Mouse (Mus musculus) hindbrain, embryonic 10.5 days (tissue): Measurements from ENCODE around the gene Ccne1. TPM values are rescaled to one million over a fixed set of nuclear protein-coding genes. Genes with fewer than 3 reads are reported as not detected.
"Not testable (repeated sequence)": the region's sequence is repeated elsewhere in the genome, so short reads cannot be mapped to it uniquely, and the experiment has no call there.

Experiments used
- DNase-seq: peaks from one replicate; pipeline ENCODE4 v3.0.0-alpha.2; 2017; ENCODE audit warnings: low spot score
- H3K27ac ChIP-seq: fragments of 300-500 bp; sonication (generic); 2 replicates; pipeline ENCODE4 v1.5.1; 2016; ENCODE audit warnings: mild to moderate bottlenecking, moderate library complexity
- H3K27me3 ChIP-seq: fragments of 300-500 bp; sonication (generic); 2 replicates; pipeline ENCODE4 v1.6.1; 2016; ENCODE audit warnings: mild to moderate bottlenecking; ENCODE audit not compliant: poor library complexity, insufficient read depth, severe bottlenecking
- H3K36me3 ChIP-seq: fragments of 300-500 bp; sonication (generic); 2 replicates; pipeline ENCODE4 v1.6.1; 2016; ENCODE audit warnings: mild to moderate bottlenecking, moderate library complexity
- H3K4me1 ChIP-seq: fragments of 300-500 bp; sonication (generic); replicated peaks from 2 replicates; pipeline ENCODE4 v1.6.1; 2016; ENCODE audit warnings: mild to moderate bottlenecking
- H3K4me3 ChIP-seq: fragments of 300-500 bp; sonication (generic); 2 replicates; pipeline ENCODE4 v1.5.1; 2016; ENCODE audit warnings: mild to moderate bottlenecking, moderate library complexity
- H3K9me3 ChIP-seq: fragments of 300-500 bp; sonication (generic); 2 replicates; pipeline ENCODE4 v1.6.1; 2016; ENCODE audit warnings: mild to moderate bottlenecking, moderate library complexity
- whole genome bisulfite sequencing: fragments of 180-500 bp; shearing (Covaris S2); methylation state at CpG from one replicate; pipeline ENCODE4 v1.1.7; 2016; 5-methylcytosine and 5-hydroxymethylcytosine counted together
- polyA plus RNA-seq: library from polyadenylated mRNA; unstranded; fragments of >200 nt; fragmentation: Nextera tagmentation; extraction: Ambion mirVana; gene quantifications from 2 replicates; pipeline ENCODE4 v1.2.1, GENCODE M21; 2016

Ccne1 gene
- polyA plus RNA-seq, 1 experiment from 2014 or later, result 66.1 TPM

DNA sequence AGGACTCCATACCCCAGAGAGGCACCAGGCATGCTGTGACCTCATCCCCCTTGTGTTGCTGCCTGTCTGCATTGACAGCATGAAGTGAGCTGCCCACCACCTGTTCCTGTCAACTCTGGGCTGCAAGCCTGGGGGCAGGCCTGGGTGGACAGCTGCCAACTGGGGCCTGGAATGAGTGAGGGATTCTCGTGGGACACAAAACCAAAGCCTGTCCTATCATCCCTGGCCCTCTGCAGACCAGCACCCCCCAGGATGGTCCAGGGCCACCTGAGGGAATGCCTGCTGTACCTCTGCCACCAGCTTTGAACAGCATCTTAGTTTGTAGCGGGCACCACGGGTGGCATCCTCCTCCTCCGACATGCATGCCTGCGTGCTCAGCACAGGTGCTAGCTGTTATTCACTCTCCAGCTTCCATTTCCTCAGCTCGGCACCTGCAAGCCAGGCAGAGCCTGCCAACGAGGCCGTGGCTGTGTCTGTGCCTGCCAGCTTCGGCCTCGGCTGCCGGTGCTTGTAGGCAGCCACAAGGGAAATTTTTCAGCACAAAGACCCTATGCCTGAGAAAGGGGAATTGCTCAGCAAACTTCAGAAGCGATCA is 18.3 kb upstream of the Ccne1 start:
- no peaks in the 10 kb centered on the region for H3K36me3 ChIP-seq
- H3K4me1 ChIP-seq, result peaks cover 10% of the 10 kb centered on the region
- no peak overlapping the region for H3K4me3 ChIP-seq
- no peak for DNase-seq
- H3K9me3 ChIP-seq, result no peaks in the 10 kb centered on the region
- no peaks in the 10 kb centered on the region for H3K27me3 ChIP-seq
- WGBS, result 81% methylated on average over 12 of the region's 12 CpGs
- H3K27ac ChIP-seq, result no peak overlapping the region

DNA sequence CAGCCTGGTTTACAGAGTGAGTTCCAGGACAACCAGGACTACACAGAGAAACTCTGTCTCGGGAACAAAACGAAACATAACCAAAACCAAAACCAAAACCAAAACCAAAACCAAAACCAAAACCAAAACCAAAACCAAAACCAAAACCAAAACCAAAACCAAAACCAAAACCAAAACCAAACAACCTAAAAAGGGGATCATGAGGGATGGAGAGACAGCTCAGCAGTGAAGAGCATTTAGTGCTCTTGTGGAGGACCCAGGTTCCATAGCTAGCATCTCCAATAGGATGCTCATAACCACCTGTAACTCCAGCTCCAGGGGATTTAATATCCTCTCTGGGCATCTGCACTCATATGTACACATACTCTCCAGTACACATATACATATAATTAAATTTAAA is 16.8 kb upstream of the Ccne1 start:
- 84% methylated on average over 2 of the region's 2 CpGs for WGBS
- not testable (repeated sequence) for DNase-seq, H3K27ac ChIP-seq, H3K4me3 ChIP-seq, H3K9me3 ChIP-seq, H3K36me3 ChIP-seq, H3K27me3 ChIP-seq, H3K4me1 ChIP-seq

DNA sequence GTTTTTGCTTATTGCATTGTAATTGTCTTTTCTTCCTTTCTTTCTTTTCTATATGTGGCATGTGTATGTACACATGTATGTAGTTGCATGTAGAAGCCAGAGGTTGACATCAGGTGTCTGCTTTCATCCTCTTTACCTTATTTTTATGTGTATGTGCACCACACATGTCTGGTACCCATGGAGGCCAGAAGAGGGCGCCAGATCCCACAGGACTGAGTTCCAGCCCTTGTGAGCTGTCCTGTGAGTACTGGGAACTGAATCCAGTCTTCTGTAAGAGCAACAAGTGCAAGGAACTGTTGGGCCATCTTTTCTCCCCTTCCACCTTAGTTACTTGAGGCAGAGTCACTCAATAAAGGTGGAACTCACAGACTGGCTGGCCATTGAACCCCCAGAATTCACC is 11.3 kb upstream of the Ccne1 start:
- Histone ChIP-seq H3K9me3 (0 out of 2 replicates have a peak, but pooled peaks cover 4% of the 10 kb centered on the region), H3K4me3 (no peak overlapping the region), H3K36me3 (no peaks in the 10 kb centered on the region), H3K27me3 (peaks cover 3% of the 10 kb centered on the region; the same call in 1 of the 2 replicates), H3K4me1 (peaks cover 3% of the 10 kb centered on the region), H3K27ac (no peak overlapping the region)
- WGBS, result 7% methylated on average over 1 of the region's 1 CpGs
- no peak for DNase-seq

DNA sequence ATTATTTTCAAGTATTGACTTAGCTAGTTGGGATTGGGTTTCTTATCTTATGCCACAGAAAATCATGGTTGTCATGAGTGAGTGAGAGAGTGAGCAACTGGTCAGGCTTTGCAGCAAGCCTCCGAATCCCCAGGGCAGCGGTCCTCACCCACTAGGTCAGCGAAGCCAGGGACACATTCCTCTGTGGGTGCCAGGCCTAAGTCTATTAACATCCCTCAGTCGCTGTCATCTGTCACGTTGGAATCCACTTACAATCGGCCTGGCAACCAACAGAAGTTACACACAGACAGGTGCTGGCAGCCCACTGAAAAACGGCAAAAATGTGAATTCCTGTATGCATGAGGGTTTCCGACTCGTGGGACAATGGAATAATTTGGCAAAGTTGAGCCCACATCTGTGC is 5.1 kb upstream of the Ccne1 start:
- Histone ChIP-seq H3K36me3 (no peaks in the 10 kb centered on the region), H3K27ac (no peak overlapping the region), H3K27me3 (peaks cover 10% of the 10 kb centered on the region), H3K9me3 (no peaks in the 10 kb centered on the region), H3K4me1 (peaks cover 36% of the 10 kb centered on the region), H3K4me3 (no peak overlapping the region)
- WGBS, result 91% methylated on average over 9 of the region's 9 CpGs
- no peak for DNase-seq

DNA sequence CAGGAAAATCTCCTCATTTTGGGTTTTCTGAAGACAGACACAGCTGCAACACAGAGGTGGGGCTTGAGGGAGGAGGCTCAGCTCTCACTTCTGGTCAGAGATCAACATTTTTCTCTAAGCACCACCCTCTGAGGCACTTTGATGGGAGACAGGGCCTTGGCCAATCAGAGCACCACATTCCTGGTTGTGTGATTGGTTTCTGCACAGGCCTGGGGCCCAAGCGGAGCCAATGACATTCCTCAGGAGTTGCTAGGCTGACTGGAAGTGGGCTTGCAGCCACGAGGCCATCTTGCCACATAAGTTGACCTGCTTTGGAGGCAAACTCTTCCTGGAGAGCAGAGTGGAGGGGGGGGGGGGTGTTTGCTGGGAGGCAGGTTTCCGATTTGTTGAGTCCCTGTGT is 4.7 kb upstream of the Ccne1 start:
- Histone ChIP-seq H3K27me3 (peaks cover 10% of the 10 kb centered on the region), H3K9me3 (no peaks in the 10 kb centered on the region), H3K4me3 (no peak overlapping the region), H3K36me3 (no peaks in the 10 kb centered on the region), H3K27ac (peak overlapping the region; percentile 50), H3K4me1 (peaks cover 36% of the 10 kb centered on the region)
- DNase-seq, result peak; percentile 68
- WGBS, result 44% methylated on average over 3 of the region's 3 CpGs

DNA sequence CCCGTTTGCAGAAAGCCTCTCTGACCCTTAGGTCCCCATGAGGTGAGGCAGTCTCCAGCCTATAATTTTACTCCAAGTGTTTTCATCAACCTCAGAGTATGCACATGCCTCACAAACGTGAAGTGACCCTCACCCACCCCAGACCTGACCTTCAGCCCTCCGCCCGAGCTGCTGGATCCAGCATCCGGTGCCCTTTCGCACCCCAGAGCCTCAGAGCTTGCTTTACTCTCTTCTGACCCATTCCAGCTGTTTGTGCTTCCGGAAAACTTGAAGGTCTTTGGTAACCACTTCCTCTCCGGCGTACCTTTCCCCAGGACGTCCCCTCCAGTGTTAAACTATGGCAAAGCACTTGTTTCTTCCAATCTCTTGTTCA is 912 bp upstream of the Ccne1 start:
- Histone ChIP-seq H3K27me3 (peaks cover 10% of the 10 kb centered on the region), H3K36me3 (peaks cover 15% of the 10 kb centered on the region), H3K9me3 (no peaks in the 10 kb centered on the region), H3K4me3 (peak overlapping the region; percentile 90), H3K4me1 (peaks cover 59% of the 10 kb centered on the region), H3K27ac (peak overlapping the region; percentile 94)
- WGBS, result 22% methylated on average over 10 of the region's 10 CpGs
- DNase-seq, result peak; percentile 34

DNA sequence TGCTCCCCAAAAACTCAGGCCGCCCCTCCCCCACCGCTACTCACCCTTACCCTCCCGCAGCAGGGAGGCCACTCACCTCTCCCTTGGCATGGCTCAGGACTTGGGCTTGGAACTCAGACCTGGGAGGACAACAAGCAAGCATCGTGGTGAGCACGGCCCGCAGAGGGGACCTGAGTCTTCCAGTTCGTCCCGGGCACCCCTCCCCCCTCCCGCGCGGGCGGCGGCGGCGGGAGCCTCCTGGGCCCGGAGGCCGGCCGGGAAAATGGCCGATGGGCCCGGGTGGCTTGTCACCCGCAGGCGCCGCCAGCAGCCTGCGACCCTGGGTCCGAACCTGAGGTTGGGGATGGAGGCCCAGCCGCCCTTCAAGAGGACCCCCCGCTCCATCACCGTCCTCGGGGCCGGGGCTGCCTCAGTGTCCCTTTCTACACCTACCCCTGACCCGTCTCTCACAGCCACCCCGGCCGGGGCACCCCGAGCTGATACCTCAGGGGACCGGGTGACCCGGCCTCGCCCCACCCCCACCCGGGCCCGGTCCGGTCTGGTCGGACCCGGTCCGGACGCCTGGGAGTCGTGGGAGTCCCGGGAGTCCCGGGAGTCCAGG is 523 bp downstream of the Ccne1 start:
- Histone ChIP-seq H3K27me3 (peaks cover 10% of the 10 kb centered on the region), H3K27ac (peak overlapping the region; percentile 94), H3K4me1 (peaks cover 44% of the 10 kb centered on the region), H3K4me3 (peak overlapping the region; percentile 90), H3K36me3 (peaks cover 29% of the 10 kb centered on the region), H3K9me3 (no peaks in the 10 kb centered on the region)
- DNase-seq, result peak; percentile 61
- under 1% methylated on average over 47 of the region's 47 CpGs for WGBS

DNA sequence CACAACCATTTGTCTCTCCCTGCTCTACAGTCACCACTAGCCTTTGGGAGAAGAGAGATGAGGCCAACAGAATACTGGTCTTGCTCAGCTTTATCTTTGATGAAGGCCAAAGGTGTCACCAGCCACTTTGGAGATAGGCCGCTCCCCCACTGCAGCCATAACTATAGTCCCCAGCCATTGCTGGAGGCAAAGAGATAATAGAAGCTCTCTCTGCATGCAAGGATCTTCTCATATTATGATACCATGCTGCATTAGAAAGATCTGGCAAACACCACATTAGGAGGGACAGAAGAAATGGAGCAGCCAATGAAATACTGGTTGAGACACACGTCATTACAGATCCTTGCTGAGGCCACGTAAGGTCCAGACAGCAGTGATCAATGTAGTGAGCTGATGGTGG is 2.0 kb downstream of the Ccne1 start:
- peak overlapping the region; percentile 90 for H3K4me3 ChIP-seq
- WGBS, result 92% methylated on average over 3 of the region's 3 CpGs
- peaks cover 38% of the 10 kb centered on the region for H3K4me1 ChIP-seq
- no peak overlapping the region for H3K27ac ChIP-seq
- H3K36me3 ChIP-seq, result peaks cover 44% of the 10 kb centered on the region
- DNase-seq, result no peak
- peaks cover 10% of the 10 kb centered on the region for H3K27me3 ChIP-seq
- no peaks in the 10 kb centered on the region for H3K9me3 ChIP-seq

DNA sequence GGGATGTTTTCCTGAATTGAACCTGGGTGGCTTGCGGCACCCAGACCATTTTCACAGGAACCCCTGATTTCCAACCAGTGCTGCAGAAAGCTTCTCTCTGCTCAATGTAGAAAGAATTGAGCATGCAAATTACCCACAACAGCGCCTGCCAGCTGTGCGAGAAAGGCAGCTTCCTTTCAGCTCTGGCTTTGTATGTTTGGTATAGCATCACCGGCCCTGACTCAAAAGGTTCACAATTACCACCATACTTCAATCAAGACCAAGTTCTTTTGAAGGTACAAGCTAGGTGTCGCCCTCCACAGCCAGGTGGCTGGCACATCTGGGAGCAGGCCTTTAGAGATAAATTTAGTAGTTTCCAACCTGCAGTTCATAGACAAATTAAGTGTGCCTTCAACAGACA is 3.2 kb downstream of the Ccne1 start:
- H3K36me3 ChIP-seq, result peaks cover 57% of the 10 kb centered on the region
- peaks cover 5% of the 10 kb centered on the region for H3K27me3 ChIP-seq
- 79% methylated on average over 5 of the region's 5 CpGs for WGBS
- H3K4me3 ChIP-seq, result no peak overlapping the region
- H3K9me3 ChIP-seq, result no peaks in the 10 kb centered on the region
- DNase-seq, result no peak
- no peak overlapping the region for H3K27ac ChIP-seq
- peaks cover 38% of the 10 kb centered on the region for H3K4me1 ChIP-seq

DNA sequence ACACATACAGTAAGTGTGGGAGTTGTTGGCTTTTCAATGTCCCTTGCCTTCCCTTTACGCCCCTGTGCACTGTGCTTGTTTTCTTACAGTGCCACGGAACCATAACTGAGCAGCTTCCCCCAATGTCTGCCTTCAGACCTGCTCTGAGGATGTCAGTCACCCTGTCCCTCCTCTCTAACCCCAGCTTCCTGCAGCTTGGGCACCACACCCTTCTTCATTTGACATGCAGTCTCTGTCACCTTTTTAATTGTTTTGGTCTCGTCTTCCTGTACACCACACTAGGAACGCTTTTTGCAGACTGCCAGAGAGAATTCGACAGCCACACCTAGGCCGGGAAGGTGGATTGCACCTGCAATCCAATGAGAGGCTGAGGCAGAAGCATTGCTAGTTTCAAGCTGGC is 13.0 kb downstream of the Ccne1 start:
- 85% methylated on average over 6 of the region's 6 CpGs for WGBS
- DNase-seq, result no peak
- no peaks in the 10 kb centered on the region for H3K27me3 ChIP-seq

DNA sequence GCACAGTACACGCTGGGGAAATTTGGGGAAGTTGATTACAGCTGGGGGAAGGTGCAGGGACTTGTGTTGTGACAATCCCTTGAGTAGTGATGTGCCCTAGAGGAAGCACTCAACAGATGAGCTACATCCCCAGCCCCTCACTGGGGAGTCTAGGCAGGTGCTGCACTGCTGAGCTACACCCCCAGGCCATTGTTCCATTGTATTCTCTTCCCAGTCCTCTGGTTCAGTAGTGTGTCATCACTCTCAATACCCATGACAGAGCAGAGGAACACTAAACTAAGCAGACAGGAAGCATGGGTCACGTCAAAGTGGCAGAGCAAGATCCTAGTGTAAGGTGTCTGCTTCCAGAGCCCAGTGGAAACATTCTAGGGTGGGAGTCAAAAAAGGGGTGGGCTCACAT is 14.2 kb downstream of the Ccne1 start:
- H3K27ac ChIP-seq, result no peak overlapping the region
- DNase-seq, result no peak
- H3K27me3 ChIP-seq, result no peaks in the 10 kb centered on the region
- H3K4me3 ChIP-seq, result no peak overlapping the region
- peaks cover 19% of the 10 kb centered on the region for H3K36me3 ChIP-seq
- H3K9me3 ChIP-seq, result no peaks in the 10 kb centered on the region
- 0 out of 2 replicates have a peak, but pooled peaks cover 3% of the 10 kb centered on the region for H3K4me1 ChIP-seq
- WGBS, result 59% methylated on average over 2 of the region's 2 CpGs

More for the DNA sequence above, 13.0 kb downstream of the Ccne1 start:
- no peaks in the 10 kb centered on the region for H3K9me3 ChIP-seq
- no peak overlapping the region for H3K4me3 ChIP-seq
- peaks cover 31% of the 10 kb centered on the region for H3K36me3 ChIP-seq
- H3K27ac ChIP-seq, result no peak overlapping the region
- H3K4me1 ChIP-seq, result 0 out of 2 replicates have a peak, but pooled peaks cover 3% of the 10 kb centered on the region

DNA sequence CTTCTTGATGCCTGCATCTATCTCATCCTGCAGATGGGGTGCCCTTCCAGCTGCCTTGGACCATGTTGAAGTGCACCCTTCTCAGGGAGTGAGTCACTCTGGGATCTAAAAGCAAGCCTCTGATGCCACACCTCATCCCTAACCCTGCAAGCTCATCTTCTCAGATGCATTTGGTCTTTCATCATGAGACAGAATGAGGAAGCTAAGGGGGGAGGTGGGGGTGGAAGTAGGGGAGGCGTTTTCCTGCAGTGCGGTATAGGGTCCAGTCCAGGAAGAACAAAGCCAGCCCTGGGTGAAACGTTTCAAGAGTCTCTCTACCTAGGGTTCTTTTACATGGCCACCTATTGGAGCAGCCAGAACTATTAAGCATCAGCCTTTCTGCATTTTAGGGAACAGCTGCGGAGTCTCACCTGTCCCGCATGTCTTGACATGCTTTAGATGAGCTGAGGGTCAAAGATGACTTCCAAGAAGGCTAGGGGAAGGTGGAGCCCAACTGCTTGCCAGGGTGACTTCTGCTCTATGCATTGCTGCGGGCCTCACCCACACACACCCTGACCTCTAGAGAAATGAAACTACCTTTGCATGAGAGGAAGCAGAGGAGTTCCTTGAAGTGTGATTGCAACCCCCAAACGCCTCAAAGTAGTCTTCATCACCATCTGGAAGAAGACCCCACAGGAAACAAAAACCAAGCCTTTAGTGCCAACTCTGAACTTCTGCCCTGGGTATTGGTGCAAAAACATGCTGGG is 17.2 kb downstream of the Ccne1 start:
- WGBS, result 78% methylated on average over 7 of the region's 7 CpGs
- Histone ChIP-seq H3K9me3 (no peaks in the 10 kb centered on the region), H3K4me1 (peaks cover 13% of the 10 kb centered on the region), H3K27ac (no peak overlapping the region), H3K27me3 (peaks cover 22% of the 10 kb centered on the region), H3K36me3 (no peaks in the 10 kb centered on the region), H3K4me3 (no peak overlapping the region)
- no peak for DNase-seq

DNA sequence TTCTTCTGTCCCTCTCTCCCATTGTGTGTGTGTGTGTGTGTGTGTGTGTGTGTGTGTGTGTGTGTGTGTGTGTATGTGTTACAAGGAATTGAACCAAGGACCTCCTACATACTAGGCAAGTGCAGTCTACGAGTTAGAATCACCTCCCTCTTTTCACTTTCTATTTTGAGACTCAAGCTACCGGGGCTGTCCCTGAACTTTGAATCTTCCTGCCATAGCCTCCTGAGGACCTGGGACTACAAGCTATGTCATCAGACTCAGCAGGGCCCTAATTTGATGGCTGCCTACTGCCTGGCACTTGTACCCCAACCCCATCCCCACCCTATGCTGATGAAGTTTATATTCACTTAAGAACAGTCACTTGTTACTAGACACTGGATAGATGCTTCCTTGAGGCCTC is 18.9 kb downstream of the Ccne1 start:
- H3K36me3 ChIP-seq, result no peaks in the 10 kb centered on the region
- no peak for DNase-seq
- WGBS, result 72% methylated on average over 2 of the region's 2 CpGs
- H3K4me3 ChIP-seq, result no peak overlapping the region
- no peaks in the 10 kb centered on the region for H3K9me3 ChIP-seq
- H3K27me3 ChIP-seq, result peaks cover 22% of the 10 kb centered on the region
- H3K4me1 ChIP-seq, result peaks cover 25% of the 10 kb centered on the region
- H3K27ac ChIP-seq, result no peak overlapping the region
